Mouse (Mus musculus): ENCODE data around the gene Pkd1l1.

- no peak for TF ChIP-seq CTCF (IDR thresholded peaks at IDR 0.05; ENCODE audit: low read depth)
- no peak for TF ChIP-seq EP300 (IDR thresholded peaks at IDR 0.05; ENCODE audit: low read depth)
These were observed 183.9 kb downstream of the Pkd1l1 start for GRCm38 (mm10) chr11:8789186-8789585.
